ENCODE assay signal across 32 mouse cellular contexts in the genomic region with DNA sequence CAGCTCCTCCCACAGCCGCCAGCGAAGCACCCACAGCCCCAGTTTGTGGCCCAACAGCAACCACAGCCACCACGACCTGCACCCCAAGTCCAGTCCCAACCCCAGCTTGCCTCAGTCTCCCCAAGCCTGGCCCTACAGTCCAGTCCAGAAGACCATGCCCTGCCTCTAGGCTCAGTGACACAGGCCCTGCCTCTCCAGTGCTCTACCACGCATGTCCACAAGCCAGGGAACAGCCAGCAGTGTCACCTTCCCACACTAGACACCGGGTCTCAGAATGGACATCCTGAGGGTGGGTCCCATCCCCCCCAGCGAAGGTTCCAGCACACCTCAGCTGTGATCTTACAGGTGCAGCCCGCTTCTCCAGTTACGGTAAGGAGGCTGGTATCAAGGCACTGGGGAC. TPM values are rescaled to one million over a fixed set of nuclear protein-coding genes. Genes with fewer than 3 reads are reported as not detected.
DNase-seq lines count a peak whose midpoint lies in the region; ATAC-seq lines count a peak whose summit lies in the region.
"Had no signal": no experiment of that assay in that cellular context is flagged by ENCODE, and none has a peak within 500 bp of the region (broad histone marks: within the 10 kb centered on the region; RNA-seq: fewer than 3 reads in every experiment).

No protein-coding gene starts in this region.

- DNase-seq in cerebellum, adult 11-12 months, result peak; percentile 65
- DNase-seq in cerebellum, adult 8-10 months, result no peak
- DNase-seq in forebrain, embryonic 14.5 days (ENCODE audit: low spot score), result no peak
- DNase-seq: adrenal gland, postnatal 10 days; gastrocnemius, adult 2 months; gastrocnemius, postnatal 36 days; heart, adult 18-20 months; heart, postnatal 10 days; kidney, adult 8-10 months; kidney, postnatal 4 days; layer of hippocampus, postnatal 36 days; left cerebral cortex, postnatal 4 days; liver, embryonic 13.5 days; lung, adult 18-20 months; lung, postnatal 4 days; right cerebral cortex, postnatal 4 days; thymus, adult 18-20 months; thymus, postnatal 25 days had no signal

- 0 out of 2 replicates have a peak overlapping the region, but pooled peaks have one; percentile 8 for H3K9ac ChIP-seq in forebrain, embryonic 13.5 days
- H3K9ac ChIP-seq in forebrain, embryonic 14.5 days (ENCODE audit: low read length), result no peak overlapping the region
- H3K9ac ChIP-seq in midbrain, embryonic 12.5 days (replicated peaks), result no peak overlapping the region
- no peak overlapping the region for H3K9ac ChIP-seq in midbrain, embryonic 15.5 days
- H3K9ac ChIP-seq: embryonic facial prominence, embryonic 12.5 days; heart, embryonic 13.5 days; intestine, embryonic 15.5 days; limb, embryonic 15.5 days; liver, embryonic 13.5 days; neural tube, embryonic 13.5 days had no signal

- H3K36me3 ChIP-seq in forebrain, embryonic 13.5 days (ENCODE audit: poor library complexity, severe bottlenecking), result no peaks in the 10 kb centered on the region; the same call in 1 of the 2 replicates
- no peaks in the 10 kb centered on the region for H3K36me3 ChIP-seq in forebrain, embryonic 14.5 days (ENCODE audit: control insufficient read depth, insufficient read depth, low read length)
- H3K36me3 ChIP-seq in midbrain, embryonic 12.5 days, result no peaks in the 10 kb centered on the region
- no peaks in the 10 kb centered on the region for H3K36me3 ChIP-seq in midbrain, embryonic 15.5 days (replicated peaks)
- H3K36me3 ChIP-seq: G1E; heart, embryonic 13.5 days; intestine, embryonic 15.5 days; limb, embryonic 15.5 days; liver, embryonic 13.5 days had no signal

- no peaks in the 10 kb centered on the region for H3K27me3 ChIP-seq in forebrain, embryonic 13.5 days
- no peaks in the 10 kb centered on the region for H3K27me3 ChIP-seq in forebrain, embryonic 14.5 days (replicated peaks; ENCODE audit: control insufficient read depth, insufficient read depth, low read length)
- peaks cover 5% of the 10 kb centered on the region; the same call in 1 of the 2 replicates for H3K27me3 ChIP-seq in midbrain, embryonic 12.5 days
- H3K27me3 ChIP-seq in midbrain, embryonic 15.5 days (replicated peaks), result no peaks in the 10 kb centered on the region
- H3K27me3 ChIP-seq: embryonic facial prominence, embryonic 12.5 days; heart, embryonic 13.5 days; intestine, embryonic 15.5 days; limb, embryonic 15.5 days; liver, embryonic 13.5 days had no signal

- H3K27ac ChIP-seq in forebrain, embryonic 13.5 days, result no peak overlapping the region
- H3K27ac ChIP-seq in forebrain, embryonic 14.5 days (ENCODE audit: low read depth, low read length), result no peak overlapping the region
- H3K27ac ChIP-seq in midbrain, embryonic 12.5 days (replicated peaks), result 0 out of 2 replicates have a peak overlapping the region, but pooled peaks have one; percentile 5
- no peak overlapping the region for H3K27ac ChIP-seq in midbrain, embryonic 15.5 days
- H3K27ac ChIP-seq: embryonic facial prominence, embryonic 12.5 days; gastrocnemius, adult 2 months; intestine, embryonic 15.5 days; kidney, postnatal 0 days; limb, embryonic 15.5 days; liver, embryonic 13.5 days; neural tube, embryonic 13.5 days; stomach, postnatal 0 days had no signal

- H3K4me2 ChIP-seq in forebrain, embryonic 13.5 days, result no peak overlapping the region
- H3K4me2 ChIP-seq in forebrain, embryonic 14.5 days (ENCODE audit: low read length), result no peak overlapping the region
- no peak overlapping the region for H3K4me2 ChIP-seq in midbrain, embryonic 12.5 days (replicated peaks)
- no peak overlapping the region for H3K4me2 ChIP-seq in midbrain, embryonic 15.5 days
- H3K4me2 ChIP-seq: embryonic facial prominence, embryonic 12.5 days; heart, embryonic 13.5 days; intestine, embryonic 15.5 days; limb, embryonic 15.5 days; liver, embryonic 13.5 days; neural tube, embryonic 13.5 days had no signal

- no peak for ATAC-seq in forebrain, embryonic 13.5 days
- ATAC-seq in forebrain, embryonic 14.5 days, result no peak
- no peak for ATAC-seq in midbrain, embryonic 12.5 days (ENCODE audit: low FRiP score, low read depth)
- no peak for ATAC-seq in midbrain, embryonic 15.5 days (replicated peaks)
- no peak for ATAC-seq in inflammation-experienced regulatory T-cells, adult 6 months
- ATAC-seq: hindbrain, embryonic 16.5 days; intestine, embryonic 15.5 days; lung, postnatal 0 days had no signal

- no peak overlapping the region for H3K4me3 ChIP-seq in forebrain, embryonic 13.5 days
- no peak overlapping the region for H3K4me3 ChIP-seq in forebrain, embryonic 14.5 days (ENCODE audit: low read depth, low read length)
- no peak overlapping the region for H3K4me3 ChIP-seq in midbrain, embryonic 12.5 days
- H3K4me3 ChIP-seq in midbrain, embryonic 15.5 days, result no peak overlapping the region
- H3K4me3 ChIP-seq: embryonic facial prominence, embryonic 12.5 days; gastrocnemius, adult 2 months; heart, embryonic 13.5 days; intestine, embryonic 15.5 days; limb, embryonic 15.5 days; liver, embryonic 13.5 days; neural tube, embryonic 13.5 days had no signal

- H3K4me1 ChIP-seq in forebrain, embryonic 13.5 days, result peaks cover 76% of the 10 kb centered on the region
- H3K4me1 ChIP-seq in forebrain, embryonic 14.5 days (ENCODE audit: control insufficient read depth, insufficient read depth, low read length), result peaks cover 50% of the 10 kb centered on the region
- peaks cover 78% of the 10 kb centered on the region for H3K4me1 ChIP-seq in midbrain, embryonic 12.5 days
- peaks cover 50% of the 10 kb centered on the region for H3K4me1 ChIP-seq in midbrain, embryonic 15.5 days

- 73% methylated on average over 8 of the region's 8 CpGs for WGBS in forebrain, embryonic 13.5 days
- WGBS in forebrain, embryonic 14.5 days, result 80% methylated on average over 8 of the region's 8 CpGs
- 70% methylated on average over 8 of the region's 8 CpGs for WGBS in midbrain, embryonic 12.5 days
- 75% methylated on average over 8 of the region's 8 CpGs for WGBS in midbrain, embryonic 15.5 days

- H3K9me3 ChIP-seq in forebrain, embryonic 13.5 days (replicated peaks), result no peaks in the 10 kb centered on the region
- no peaks in the 10 kb centered on the region for H3K9me3 ChIP-seq in forebrain, embryonic 14.5 days (replicated peaks; ENCODE audit: control insufficient read depth, low read length)
- no peaks in the 10 kb centered on the region for H3K9me3 ChIP-seq in midbrain, embryonic 12.5 days
- H3K9me3 ChIP-seq in midbrain, embryonic 15.5 days, result no peaks in the 10 kb centered on the region
- H3K9me3 ChIP-seq: embryonic facial prominence, embryonic 12.5 days; G1E; heart, embryonic 13.5 days; intestine, embryonic 15.5 days; limb, embryonic 15.5 days; liver, embryonic 13.5 days; neural tube, embryonic 13.5 days had no signal

RNA-seq across cellular contexts. Expression of a gene that starts 32.2 kb away (rescaled TPM):
- polyA plus RNA-seq in forebrain, embryonic 13.5 days (2015; fragmentation: Nextera tagmentation; extraction: Ambion mirVana), result 0.67 and 0.88 TPM in 2 replicates
- polyA plus RNA-seq in forebrain, embryonic 14.5 days (2014; fragmentation: Nextera tagmentation; extraction: Ambion mirVana), result 0.27 and 0.38 TPM in 2 replicates
- 0.56 and 0.59 TPM in 2 replicates for polyA plus RNA-seq in midbrain, embryonic 12.5 days (2016; fragmentation: Nextera tagmentation; extraction: Ambion mirVana)
- 0.28 and 0.34 TPM in 2 replicates for polyA plus RNA-seq in midbrain, embryonic 15.5 days (2015; fragmentation: Nextera tagmentation; extraction: Ambion mirVana)
- polyA plus RNA-seq in inflammation-experienced regulatory T-cells, adult 6 months (2017; shearing (Covaris generic)), result under 1 TPM in 2 of 3 experiments, not detected in 1; 0.16 to 0.38 TPM
- polyA plus RNA-seq: G1E; liver, embryonic 13.5 days; stomach, postnatal 0 days had no signal
